Comparison of ENCODE assay signal across 10 mouse cellular contexts in the genomic region with DNA sequence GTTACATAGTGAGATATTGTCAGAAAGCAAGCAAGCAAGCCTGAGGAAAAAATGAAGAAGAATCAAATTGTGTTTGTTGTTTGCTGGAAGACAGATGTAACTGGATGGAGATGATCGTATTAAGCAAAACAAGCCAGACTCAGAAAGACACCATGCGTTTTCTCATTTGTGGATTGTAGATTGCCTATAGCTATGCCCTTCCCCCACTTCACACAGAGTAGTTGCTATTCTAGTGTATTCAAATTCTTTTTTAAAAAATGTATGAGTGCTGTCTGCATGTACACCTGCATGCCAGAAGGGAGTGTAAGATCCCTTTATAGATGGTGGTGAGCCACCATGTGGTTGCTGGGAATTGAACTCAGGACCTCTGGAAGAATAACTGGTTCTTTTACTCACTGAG. TPM values are rescaled to one million over a fixed set of nuclear protein-coding genes. Genes with fewer than 3 reads are reported as not detected.
"Had no signal": no experiment of that assay in that cellular context is flagged by ENCODE, and none has a peak within 500 bp of the region (broad histone marks: within the 10 kb centered on the region; RNA-seq: fewer than 3 reads in every experiment).

No protein-coding gene starts in this region.

- H3K9me3 ChIP-seq: limb, embryonic 10.5 days; liver, embryonic 15.5 days; midbrain, embryonic 13.5 days; neural tube, embryonic 12.5 days had no signal

- ATAC-seq: midbrain, embryonic 13.5 days had no signal

- H3K9ac ChIP-seq: liver, embryonic 15.5 days; midbrain, embryonic 13.5 days; neural tube, embryonic 12.5 days had no signal

- H3K27me3 ChIP-seq: liver, embryonic 15.5 days; midbrain, embryonic 13.5 days; neural tube, embryonic 12.5 days had no signal

- DNase-seq: kidney, postnatal 25 days; thymus, postnatal 4 days had no signal

- H3K36me3 ChIP-seq: limb, embryonic 10.5 days; liver, embryonic 15.5 days; midbrain, embryonic 13.5 days; neural tube, embryonic 12.5 days had no signal

- H3K4me3 ChIP-seq: left cerebral cortex, adult 2 months; limb, embryonic 10.5 days; liver, embryonic 15.5 days; midbrain, embryonic 13.5 days; neural tube, embryonic 12.5 days had no signal

- H3K4me2 ChIP-seq: liver, embryonic 11.5 days; liver, embryonic 15.5 days; midbrain, embryonic 13.5 days; neural tube, embryonic 12.5 days had no signal

- H3K4me1 ChIP-seq: limb, embryonic 10.5 days; liver, embryonic 15.5 days; midbrain, embryonic 13.5 days; neural tube, embryonic 12.5 days had no signal

- H3K27ac ChIP-seq: left cerebral cortex, adult 2 months; limb, embryonic 10.5 days; liver, embryonic 15.5 days; midbrain, embryonic 13.5 days; neural tube, embryonic 12.5 days; stomach, postnatal 0 days had no signal

RNA-seq across cellular contexts. Expression of a gene that starts 33.6 kb away (rescaled TPM):
- total RNA-seq: neutrophil, adult 5-6 weeks had no signal
